Mouse (Mus musculus): Measurements from ENCODE around the gene Zfp790. TPM values are rescaled to one million over a fixed set of nuclear protein-coding genes. Genes with fewer than 3 reads are reported as not detected.

Zfp790 gene
- 1 to 10 TPM; 8.1 to 8.9 (median 8.6) TPM for total RNA-seq (2022)

- peak; percentile 76 to 80 for DNase-seq (ENCODE audit: low spot score in 2 of 2)
These were observed at the start of gene Zfp790 for GRCm38 (mm10) chr7:29815910-29816429. Zfp790 (plus strand) TSS chr7:29816114.

- DNase-seq (ENCODE audit: low spot score in 2 of 2) = peak; percentile 64 to 66
These were observed 48.7 kb upstream of the Zfp790 start for GRCm38 (mm10) chr7:29767058-29767686.

- DNase-seq (ENCODE audit: low spot score in 2 of 2) = peak; percentile 80 to 82
These were observed 47.6 kb upstream of the Zfp790 start, which contains the start of gene Zfp84 for GRCm38 (mm10) chr7:29768090-29768900. Zfp84 (plus strand) TSS chr7:29768552.

GRCm38 (mm10) chr7:29768980-29769379 is 46.9 kb upstream of the Zfp790 start:
- no peak for DNase-seq (ENCODE audit: low spot score in 2 of 2)

- no peak for DNase-seq (ENCODE audit: low spot score in 2 of 2)
These were observed 42.4 kb upstream of the Zfp790 start for GRCm38 (mm10) chr7:29773503-29773902.

GRCm38 (mm10) chr7:29774371-29774770 is 41.5 kb upstream of the Zfp790 start:
- no peak for DNase-seq (ENCODE audit: low spot score in 2 of 2)

GRCm38 (mm10) chr7:29776568-29776967 is 39.3 kb upstream of the Zfp790 start:
- DNase-seq (ENCODE audit: low spot score in 2 of 2) = no peak

- DNase-seq (ENCODE audit: low spot score in 2 of 2) = no peak
These were observed 38.5 kb upstream of the Zfp790 start for GRCm38 (mm10) chr7:29777372-29777771.

- peak; percentile 59 to 80 for DNase-seq (ENCODE audit: low spot score in 2 of 2)
These were observed 31.9 kb upstream of the Zfp790 start, which contains the start of gene Zfp30 for GRCm38 (mm10) chr7:29783871-29784551. Zfp30 (plus strand) TSS chr7:29783998.

GRCm38 (mm10) chr7:29785023-29785422 is 30.9 kb upstream of the Zfp790 start:
- DNase-seq (ENCODE audit: low spot score in 2 of 2) = no peak

GRCm38 (mm10) chr7:29785888-29786287 is 30.0 kb upstream of the Zfp790 start:
- no peak for DNase-seq (ENCODE audit: low spot score in 2 of 2)

- DNase-seq (ENCODE audit: low spot score in 2 of 2) = no peak
These were observed 23.0 kb upstream of the Zfp790 start for GRCm38 (mm10) chr7:29792906-29793305.

GRCm38 (mm10) chr7:29807046-29807445 is 8.9 kb upstream of the Zfp790 start:
- no peak for DNase-seq (ENCODE audit: low spot score in 2 of 2)

GRCm38 (mm10) chr7:29812244-29812643 is 3.7 kb upstream of the Zfp790 start:
- no peak for DNase-seq (ENCODE audit: low spot score in 2 of 2)

- DNase-seq (ENCODE audit: low spot score in 2 of 2) = no peak
These were observed 1.5 kb upstream of the Zfp790 start for GRCm38 (mm10) chr7:29814381-29814780.

- DNase-seq (ENCODE audit: low spot score in 2 of 2) = no peak
These were observed 691 bp upstream of the Zfp790 start for GRCm38 (mm10) chr7:29815061-29815784.

GRCm38 (mm10) chr7:29818619-29819254 is 2.8 kb downstream of the Zfp790 start:
- peak; percentile 29 to 32 for DNase-seq (ENCODE audit: low spot score in 2 of 2)

GRCm38 (mm10) chr7:29828001-29828400 is 12.1 kb downstream of the Zfp790 start:
- no peak for DNase-seq (ENCODE audit: low spot score in 2 of 2)

- no peak for DNase-seq (ENCODE audit: low spot score in 2 of 2)
These were observed 13.9 kb downstream of the Zfp790 start for GRCm38 (mm10) chr7:29829804-29830203.

GRCm38 (mm10) chr7:29836816-29837215 is 20.9 kb downstream of the Zfp790 start:
- no peak for DNase-seq (ENCODE audit: low spot score in 2 of 2)

GRCm38 (mm10) chr7:29839256-29839655 is 23.3 kb downstream of the Zfp790 start:
- DNase-seq (ENCODE audit: low spot score in 2 of 2) = no peak
